Mouse (Mus musculus) naive thymus-derived CD4-positive, alpha-beta T cell, adult 2 months (primary cell): Measurements from ENCODE around the gene Capza2.
A peak's percentile ranks its signal among the peaks of the same experiment; 100 is the strongest.
"Not testable (repeated sequence)": the region's sequence is repeated elsewhere in the genome, so short reads cannot be mapped to it uniquely, and the experiment has no call there.

Experiments used
- DNase-seq: peaks from one replicate; pipeline ENCODE4 v3.0.0-alpha.2; 2011; ENCODE audit warnings: low read depth

Capza2 gene

DNA sequence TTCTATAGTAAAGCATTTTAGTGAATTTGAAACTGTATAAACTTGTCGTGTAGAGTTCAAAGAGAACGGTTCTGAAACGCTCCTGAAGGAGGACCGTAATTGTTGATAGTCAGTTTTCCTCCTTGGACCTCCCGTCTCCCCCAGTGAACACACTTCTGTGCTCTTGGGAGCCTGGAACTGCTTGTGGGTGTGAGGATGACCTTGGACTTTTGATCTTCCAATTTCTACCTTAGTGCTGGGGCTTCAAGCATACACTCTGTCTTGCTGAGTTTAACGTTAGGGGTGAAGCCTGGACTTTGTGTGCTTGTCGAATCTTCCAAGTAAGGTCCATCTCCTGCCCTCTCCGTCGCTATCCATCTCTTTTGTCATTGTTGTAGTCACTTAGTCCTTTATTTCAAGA, 4.0 kb downstream of the Capza2 start:
- no peak for DNase-seq

DNA sequence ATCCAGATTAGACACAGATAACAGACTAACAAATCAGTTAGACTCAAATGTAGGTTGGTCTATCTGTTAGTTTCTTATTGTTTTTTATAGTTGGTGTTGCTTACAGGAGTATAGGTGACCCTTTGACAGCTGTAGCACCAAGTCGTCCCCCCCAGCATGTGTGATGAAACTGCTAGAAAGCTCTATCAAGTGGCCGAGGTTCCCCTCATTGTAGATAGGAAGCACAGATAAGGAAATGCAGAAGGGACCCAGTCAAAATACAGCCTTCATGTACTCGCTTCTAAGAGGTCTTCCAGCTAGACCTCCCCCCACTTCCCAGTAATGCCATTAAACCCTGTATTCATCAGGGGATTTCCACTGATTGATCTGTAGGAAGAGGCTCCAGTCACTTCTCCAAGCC, 6.7 kb downstream of the Capza2 start:
- no peak for DNase-seq

DNA sequence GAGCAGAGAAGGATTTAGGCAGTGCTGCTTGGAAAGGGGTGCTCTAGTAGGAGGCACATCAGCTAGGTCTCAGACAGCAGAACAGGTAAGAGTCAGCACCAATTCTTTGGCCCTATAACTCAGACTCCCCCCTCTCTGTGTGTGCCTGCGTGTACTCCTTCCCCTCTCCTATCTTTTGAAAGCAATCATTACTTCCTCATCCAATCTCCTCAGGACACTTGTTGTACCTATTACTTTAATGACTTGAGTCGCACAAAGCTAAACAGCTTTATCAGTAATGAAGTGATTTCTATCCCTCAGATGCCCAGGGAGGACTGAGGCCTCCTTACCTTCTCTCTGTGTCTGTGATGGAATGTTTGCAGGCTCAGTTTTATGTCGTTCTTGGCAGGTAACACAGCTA, 10.1 kb downstream of the Capza2 start:
- no peak for DNase-seq

DNA sequence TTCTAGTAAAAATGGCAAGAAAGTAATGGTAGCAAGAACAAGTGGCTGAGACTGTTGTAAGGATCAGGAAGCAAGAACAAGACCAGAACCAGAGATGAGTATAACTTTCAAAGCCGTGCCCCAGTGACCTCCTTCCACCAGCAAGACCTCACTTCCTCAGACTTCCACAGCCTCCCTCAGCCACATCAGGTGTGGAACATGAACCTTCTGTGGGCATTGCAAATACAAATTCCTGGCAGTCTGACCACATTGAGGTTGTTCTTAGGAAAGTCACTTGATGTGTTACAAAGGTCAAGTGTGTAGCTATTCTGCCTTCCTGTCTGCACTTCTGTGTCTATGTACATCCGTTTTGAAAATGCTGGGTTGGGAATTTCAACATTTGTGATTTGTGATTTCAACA, 16.1 kb downstream of the Capza2 start:
- DNase-seq, result no peak

DNA sequence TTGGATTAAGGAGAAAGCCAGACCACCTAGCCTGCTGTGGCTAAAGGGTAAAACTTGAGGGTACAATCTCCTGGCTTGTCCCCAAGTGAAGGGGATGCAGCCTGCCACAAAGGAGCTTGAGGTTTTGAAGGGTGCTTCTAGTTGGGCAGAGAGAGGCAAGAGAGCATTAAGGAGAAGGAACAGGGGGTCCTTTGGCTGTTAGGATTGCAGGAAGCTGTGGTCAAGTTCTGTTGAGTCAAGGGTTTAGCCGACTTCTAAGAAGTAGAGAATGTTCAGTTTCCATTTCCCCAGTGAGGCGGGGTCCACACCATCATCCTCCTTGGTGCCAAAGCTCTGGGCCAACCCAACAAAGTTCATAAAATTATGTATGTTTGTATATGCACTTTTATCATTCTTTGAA, 19.0 kb downstream of the Capza2 start:
- DNase-seq, result no peak

DNA sequence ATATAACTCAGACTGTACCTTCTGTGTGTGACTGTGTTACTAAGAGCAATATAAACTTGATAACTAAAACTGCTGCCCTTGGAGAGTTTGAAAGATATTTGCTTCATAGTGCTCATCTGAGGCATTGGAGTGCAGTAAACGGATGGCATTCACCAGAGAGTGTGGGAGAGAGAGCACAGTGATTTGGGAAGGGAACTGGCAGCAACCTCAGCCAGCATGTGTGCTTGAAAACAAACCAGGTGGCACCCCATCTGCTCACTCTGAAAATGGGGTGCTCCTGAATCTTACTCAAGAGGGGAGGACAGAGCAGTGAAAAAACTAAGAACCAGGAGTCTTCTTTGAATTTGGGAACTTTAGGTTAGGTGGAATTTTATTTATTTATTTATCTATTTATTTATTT, 21.3 kb downstream of the Capza2 start:
- no peak for DNase-seq

DNA sequence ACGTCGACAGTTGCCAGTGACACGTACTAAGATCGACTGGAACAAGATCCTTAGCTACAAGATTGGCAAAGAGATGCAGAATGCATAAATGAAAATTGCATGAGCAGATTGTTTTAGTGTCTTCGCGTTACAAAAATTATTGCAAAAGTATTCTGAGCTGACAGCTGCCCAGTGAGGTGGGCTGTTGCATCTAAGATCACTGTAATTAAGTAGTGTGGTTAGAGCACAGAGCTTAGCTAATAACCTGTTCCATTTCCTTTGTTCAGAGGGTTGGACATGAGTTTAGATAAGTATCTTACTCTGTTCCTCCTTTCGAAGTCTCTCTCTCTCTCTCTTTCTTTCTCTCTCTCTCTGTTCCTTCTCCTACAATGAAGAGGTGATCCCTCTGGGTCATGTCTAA, 29.3 kb downstream of the Capza2 start:
- DNase-seq, result no peak

DNA sequence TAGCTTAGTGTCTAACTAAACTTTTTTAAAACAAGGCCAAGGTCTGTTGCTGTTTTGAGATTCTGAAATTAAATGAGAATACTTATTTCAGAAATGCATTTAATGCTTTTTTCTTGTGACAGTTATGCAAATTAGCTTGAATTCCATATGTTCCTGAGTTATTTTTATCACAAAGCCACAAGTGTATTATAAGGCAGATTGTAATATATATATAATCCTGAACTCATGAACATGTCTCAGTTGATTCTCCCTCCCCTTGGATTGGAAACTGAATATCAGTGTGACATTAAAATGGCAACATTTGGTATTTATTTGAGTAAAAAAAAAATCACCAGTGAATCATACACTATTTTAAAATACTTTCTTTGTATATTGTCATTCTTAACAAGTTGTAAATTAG, 30.0 kb downstream of the Capza2 start:
- no peak for DNase-seq

DNA sequence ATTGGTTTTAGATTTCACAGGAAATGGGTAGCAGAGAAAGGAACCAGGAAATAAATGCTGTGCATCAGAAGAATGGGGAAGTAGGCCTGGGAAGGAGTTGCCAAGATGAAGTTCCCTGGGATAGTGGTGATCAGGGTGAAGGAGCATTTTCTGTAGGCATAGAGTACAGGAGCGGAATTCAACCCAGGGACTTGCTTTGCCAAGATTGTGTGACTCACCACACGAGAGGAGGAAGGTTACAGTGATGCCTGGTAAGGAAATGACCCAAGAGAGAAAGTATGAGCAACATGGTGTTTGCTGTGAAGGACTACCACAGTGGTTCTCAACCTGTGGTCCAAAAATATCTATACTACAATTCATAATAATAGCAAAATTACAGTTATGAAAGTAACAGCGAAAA, 31.8 kb downstream of the Capza2 start:
- DNase-seq, result no peak

DNA sequence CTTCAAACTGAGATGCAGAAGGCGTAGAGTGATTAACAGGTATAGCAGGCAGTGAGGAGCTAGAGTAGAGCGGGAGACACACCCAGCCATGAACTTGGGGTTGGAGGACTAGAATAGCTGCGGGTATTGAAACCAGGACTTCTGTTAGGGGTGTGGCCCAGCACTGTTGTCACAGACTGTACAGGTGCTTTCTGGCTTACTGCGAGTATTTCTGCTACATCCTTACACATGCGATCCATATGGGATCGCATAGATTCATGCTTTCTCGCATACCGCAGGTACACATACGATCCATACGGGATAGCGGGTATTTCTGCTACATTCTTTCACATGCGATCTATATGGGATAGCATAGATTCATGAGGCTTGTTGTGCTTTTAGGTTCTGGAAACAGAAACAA, 32.3 kb downstream of the Capza2 start:
- DNase-seq, result no peak

DNA sequence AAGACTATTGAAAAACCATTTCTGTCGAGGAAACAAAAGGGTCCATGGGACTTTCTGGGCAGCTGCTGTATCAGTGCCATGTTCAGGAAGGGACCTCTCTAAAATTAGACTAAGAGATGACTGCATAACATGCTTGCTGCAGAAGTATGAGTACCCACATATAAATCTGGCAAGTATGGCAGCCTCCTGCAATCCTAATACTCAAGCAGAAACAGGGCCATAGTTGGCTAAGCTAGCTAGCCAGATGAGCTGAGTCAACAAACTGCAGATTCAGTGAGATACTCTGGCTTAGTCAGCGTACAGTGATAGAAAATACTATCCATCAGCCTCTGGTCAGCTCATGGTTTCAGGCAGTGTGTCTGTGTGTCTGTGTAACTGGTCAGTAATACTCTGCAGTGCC, 33.8 kb downstream of the Capza2 start:
- DNase-seq, result no peak

DNA sequence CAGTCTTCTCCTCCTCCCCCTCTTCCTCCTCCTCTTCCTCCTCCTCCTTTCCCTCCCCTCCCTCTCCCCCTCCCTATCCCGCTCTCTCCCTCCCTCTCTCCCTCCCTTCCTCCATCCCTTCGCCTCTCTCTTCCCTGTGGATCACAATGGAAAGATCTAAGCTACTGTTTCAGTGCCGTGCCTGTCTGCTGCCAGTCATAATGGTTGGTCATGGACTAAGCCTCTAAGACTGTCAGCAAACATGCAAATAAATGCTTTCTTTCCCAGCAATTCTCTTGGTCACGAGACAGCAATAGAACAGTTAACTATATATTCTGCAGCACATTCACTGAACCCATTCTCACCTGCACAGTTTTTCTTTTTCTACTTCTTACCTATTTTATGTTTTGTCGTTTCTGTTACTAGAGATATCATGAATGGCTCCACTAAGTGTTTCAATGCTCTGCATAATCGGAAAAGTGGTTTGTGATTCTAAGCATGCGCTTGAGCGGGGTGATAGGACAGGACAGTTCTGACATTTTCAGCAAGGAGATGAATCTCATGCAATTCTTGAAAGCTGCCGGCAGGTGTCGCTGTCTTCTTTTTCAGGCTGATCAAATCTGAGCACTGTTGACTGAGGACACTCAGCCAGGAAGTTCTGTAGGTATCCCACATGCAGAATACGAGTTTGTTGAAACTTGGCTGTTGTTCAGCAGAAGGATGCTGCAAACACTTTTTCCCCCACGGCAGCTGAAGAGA, 39.2 kb downstream of the Capza2 start:
- DNase-seq, result peak; percentile 86

DNA sequence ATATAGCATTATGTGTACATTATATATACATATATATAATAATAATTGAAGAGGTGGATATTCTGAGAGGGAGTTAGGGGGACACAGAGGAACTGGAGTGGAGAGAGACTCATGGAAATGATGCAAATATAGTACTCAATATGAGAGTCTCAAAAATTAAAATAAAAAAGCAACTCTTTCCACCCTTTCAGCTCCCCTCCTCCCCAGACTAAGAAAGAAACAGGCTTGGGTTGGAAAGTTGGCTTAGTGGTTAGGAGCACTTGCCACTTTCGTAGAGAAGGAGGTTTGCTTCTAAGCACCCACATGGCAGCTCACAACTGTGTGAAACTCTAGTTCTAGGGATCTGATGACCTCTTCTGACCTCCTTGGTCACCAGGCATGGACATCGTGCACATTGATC, 41.0 kb downstream of the Capza2 start:
- DNase-seq, result no peak

DNA sequence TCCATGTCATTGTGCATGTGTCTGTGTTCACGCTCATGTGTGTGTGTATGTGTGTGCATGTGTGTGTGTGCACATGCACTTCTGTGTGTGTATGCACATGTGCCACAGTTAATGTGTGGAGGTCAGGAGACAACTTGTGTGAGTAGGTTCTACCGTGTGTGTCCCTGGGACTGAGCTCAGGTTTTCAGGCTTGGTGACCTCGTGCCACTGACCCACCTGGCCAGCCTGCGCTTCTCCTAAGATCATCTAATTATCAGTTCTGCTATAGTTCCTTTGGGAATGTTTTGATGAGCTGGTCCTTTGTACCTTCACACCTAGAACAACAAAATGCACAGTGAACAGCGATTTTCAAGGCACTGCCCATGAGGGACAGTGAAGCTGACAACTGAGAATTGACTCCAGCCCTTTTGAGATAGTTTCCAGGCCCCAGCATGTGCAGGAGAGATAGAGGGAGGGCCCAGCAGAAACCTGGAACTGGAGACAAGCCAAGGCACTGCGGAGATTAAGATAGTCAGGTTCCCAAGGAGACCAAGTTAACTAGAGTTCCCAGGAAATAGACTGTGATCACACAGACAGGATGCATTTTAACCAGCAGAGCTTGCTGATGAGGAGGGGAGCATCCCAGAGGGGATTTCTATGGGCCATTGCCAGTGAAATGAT, 44.4 kb downstream of the Capza2 start:
- no peak for DNase-seq

DNA sequence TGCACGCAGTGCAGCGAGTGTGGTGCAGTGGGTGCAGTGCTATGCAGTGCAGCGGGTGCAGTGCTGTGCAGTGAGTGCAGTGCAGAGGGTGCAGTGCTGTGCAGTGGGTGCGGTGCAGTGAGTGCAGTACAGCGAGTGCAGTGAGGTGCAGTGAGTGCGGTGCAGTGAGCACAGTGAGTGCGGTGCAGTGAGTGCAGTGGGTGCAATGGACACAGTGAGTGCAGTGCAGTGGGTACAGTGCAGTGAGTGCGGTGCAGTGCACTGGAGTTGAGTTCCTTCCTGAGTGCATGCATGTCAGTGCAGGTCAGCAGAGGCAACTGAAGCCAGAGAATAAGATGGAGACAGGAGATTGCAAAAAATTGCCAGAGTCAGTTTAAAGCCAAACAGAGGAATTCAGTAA, 45.8 kb downstream of the Capza2 start:
- no peak for DNase-seq

DNA sequence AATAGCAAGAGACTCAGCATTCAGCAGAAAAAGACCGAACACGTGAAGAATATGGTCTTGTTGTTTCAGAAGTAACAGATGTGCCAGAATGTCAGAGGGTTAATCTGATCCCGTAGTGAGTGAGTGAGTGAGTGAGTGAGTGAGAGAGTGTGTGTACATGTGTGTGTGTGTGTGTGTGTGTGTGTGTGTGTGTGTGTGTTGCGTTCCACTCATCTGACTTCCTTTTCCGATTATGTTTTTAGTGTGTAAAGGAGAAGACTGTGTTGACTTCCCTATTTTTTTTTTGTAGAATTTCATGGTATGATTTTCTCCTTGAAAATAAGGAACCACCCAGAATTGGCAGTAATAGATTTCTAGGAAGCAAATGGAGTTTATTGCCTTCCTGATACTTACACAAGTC, 52.6 kb downstream of the Capza2 start:
- no peak for DNase-seq

DNA sequence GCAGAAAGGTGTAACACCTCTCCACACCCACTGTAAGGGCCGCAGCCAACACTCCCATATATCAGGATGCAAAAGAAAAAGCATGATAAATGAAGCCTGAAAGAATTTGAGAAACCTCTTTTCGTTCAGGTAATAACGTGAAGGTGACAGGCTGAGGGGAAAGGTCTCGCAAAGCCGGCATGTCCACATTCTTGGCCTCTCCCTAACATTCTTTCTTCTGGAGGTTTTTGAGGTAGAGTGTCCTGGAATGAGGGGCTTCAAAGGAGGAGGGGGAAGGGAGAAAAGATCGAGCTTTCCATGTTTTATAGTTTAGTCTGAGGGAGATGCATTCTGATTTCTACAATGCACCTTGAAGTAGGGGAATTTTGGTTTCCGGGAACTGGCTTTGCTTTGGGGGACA, 56.6 kb downstream of the Capza2 start, which contains the start of gene St7:
Gene St7 (plus strand): TSS at position 287 of the 400 bp plus-strand sequence.
- DNase-seq, result no peak

DNA sequence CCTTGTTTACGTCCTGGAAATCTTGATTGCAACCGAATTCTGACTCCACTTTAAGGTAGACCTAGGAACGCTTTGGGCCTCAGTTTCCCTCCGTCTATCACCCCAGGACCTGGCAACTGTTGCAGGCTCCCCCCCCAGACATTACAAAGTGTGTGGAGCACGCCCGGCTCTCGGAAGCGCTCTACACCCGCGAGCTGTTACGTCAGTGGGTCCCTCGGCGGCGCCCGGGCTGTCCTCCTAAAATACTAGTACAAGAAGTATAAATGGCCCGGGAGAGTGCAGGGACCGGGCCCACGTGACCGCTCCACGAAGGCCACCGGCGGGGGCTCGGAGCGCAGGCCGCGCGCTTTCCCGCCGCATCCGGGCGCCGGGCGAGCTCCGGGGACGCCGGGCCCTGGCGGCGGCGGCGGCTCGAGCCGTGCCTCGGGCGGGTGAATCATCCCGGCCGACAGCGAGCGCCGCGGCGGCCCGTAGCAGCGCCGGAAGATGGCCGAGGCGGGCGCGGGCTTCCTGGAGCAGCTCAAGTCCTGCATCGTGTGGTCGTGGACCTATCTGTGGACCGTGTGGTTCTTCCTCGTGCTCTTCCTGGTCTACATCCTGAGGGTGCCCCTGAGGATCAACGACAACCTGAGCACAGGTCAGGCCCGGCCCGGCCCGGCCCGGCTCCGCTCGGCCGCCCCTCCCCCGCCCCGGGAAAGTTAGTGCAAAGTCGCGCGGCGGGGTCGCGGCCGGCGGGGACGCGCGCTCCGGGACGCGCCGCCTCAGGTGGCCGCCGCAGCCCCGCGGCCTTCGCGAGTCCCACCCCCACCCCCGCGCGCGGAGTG, 57.9 kb downstream of the Capza2 start:
- peak; percentile 71 for DNase-seq

DNA sequence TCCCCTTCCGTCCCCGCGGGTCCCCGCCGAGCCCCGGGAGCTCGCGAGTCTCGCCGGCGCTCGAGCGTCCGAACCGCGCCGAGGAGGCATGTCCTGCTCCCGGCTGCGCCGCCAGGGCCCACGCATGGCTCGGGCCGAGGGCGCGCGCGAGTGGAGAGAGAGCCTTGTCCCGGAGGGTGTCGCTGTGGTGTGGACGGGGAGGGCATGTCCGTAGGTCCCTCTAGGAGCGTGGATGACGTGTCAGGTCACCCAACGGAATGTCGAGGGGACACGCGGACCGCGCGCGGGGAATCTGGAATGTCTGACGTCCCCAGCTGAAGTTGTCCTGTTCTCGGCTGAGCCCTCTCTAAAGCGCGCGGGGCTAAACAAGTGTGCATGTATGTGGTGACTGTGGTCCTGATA, 58.5 kb downstream of the Capza2 start:
- peak; percentile 67 for DNase-seq

DNA sequence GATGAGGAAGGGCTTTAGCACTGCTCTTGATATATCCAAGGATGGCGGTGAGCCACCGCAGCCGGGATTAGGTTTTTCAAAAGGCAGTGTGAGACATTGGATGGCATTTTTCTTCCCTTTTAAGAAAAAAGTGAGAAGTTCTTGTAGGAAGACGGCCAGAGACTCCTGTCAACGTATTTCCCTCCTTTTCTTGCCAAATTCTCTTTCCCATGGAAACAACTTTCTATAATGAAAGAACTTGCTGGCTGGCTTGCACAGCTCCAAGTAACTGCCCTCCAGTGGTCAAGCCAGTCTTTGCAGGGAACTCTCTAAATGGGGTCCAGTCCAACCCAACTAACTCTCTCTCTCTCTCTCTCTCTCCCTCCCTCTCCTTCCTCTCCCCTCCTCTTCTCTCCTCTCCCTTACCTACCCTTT, 60.3 kb downstream of the Capza2 start:
- peak; percentile 18 for DNase-seq

DNA sequence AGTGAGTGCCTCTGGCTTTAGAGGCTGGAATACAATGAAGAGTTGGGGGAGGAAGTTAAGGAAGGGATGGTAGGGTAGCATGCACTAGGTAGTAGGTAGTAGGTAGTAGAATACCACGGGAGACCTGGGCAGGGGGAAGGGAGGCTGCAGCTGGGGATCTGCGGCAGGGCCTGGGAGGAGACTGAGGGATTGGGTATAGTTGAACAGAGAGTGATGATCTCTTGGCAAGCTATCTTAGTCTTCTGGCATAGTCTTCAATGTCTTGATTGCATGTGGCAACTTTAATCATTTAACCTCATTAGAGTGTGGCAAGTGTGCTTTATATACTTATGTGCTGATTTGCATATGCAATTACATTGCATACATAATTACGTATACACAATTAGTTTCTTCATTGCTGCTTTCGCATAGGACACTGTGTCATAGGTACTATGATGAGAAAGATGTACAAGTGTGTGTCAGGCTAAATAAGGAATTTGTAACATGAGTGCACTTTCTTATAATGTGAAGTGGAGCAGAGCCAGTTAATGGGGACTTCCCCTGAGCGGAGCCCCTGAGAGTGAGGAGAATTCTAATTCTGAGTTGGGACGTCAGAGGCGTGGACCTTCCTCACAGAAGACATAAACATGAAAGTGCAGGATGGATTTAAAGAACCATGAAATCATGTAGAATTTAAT, 65.0 kb downstream of the Capza2 start:
- no peak for DNase-seq

DNA sequence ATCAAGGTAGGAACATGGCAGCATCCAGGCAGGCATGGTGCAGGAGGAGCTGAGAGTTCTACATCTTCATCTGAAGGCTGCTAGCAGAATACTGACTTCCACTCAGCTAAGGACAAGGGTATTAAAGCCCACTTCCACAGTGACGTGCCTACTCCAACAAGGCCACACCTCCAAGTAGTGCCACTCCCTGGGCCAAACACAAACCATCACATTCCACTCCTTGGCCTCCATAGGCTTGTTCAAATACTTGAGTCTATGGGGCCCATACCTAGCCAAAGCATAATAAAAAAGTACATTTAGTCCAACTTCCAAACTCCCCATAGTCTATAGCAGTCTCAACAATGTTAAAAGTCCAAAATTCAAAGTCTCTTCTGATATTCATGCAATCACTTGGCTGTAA, 68.0 kb downstream of the Capza2 start:
- DNase-seq, result not testable (repeated sequence)
